Mouse (Mus musculus): ENCODE data around the gene Maml3. TPM values are rescaled to one million over a fixed set of nuclear protein-coding genes. Genes with fewer than 3 reads are reported as not detected.

Gene Maml3
- polyA plus RNA-seq, 1 experiment from 2014 or later: 3.6 TPM

DNA sequence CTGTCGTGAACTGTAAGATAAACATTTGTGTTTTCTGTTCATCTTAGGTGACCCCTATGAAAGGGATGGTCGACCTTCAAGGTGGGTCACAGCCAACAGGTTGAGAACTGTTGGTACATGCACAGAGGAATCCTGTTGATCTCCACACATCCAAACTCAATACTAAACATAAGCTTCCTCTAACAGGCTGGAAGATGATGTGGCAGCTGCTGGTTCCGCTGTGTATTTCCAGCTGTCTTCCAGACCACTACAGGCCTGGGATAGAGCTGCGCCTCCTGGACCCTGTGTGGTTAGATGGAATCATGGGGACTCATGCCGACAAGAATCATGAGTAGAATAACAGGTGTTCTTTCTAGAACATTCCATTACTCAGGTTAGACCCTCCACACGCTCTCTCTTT lies 101.2 kb downstream of the Maml3 start:
- H3K36me3 ChIP-seq: no peaks in the 10 kb centered on the region
- no peaks in the 10 kb centered on the region for H3K9me3 ChIP-seq
- H3K4me1 ChIP-seq: peaks cover 31% of the 10 kb centered on the region
- 93% methylated on average over 6 of the region's 6 CpGs for WGBS
- no peaks in the 10 kb centered on the region for H3K27me3 ChIP-seq (ENCODE audit: insufficient read depth, poor library complexity, severe bottlenecking)
- no peak for DNase-seq (ENCODE audit: low spot score)
- H3K27ac ChIP-seq: no peak overlapping the region
- no peak overlapping the region for H3K4me3 ChIP-seq

DNA sequence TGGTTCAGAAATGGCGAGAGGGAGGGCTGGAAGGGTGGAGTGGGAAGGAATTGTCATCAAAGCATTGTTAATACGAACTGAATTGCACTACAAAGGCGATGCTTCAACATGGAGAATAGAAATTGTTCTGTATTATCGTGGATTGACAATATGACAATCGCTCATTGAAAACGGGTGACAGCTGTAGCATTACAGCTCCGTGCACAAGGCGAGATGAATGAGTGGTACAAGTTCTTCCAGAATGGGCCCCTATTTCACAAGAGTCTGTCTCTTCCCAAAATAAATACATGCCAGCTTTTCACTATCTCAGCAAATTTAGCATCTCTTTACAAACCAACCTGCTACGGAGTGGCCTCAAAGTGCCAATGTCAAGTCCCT lies 103.4 kb downstream of the Maml3 start:
- H3K4me1 ChIP-seq: peaks cover 34% of the 10 kb centered on the region
- no peaks in the 10 kb centered on the region for H3K9me3 ChIP-seq
- no peaks in the 10 kb centered on the region for H3K36me3 ChIP-seq
- DNase-seq (ENCODE audit: low spot score): no peak
- 91% methylated on average over 9 of the region's 9 CpGs for WGBS
- H3K27ac ChIP-seq: no peak overlapping the region
- no peak overlapping the region for H3K4me3 ChIP-seq
- H3K27me3 ChIP-seq (ENCODE audit: insufficient read depth, poor library complexity, severe bottlenecking): no peaks in the 10 kb centered on the region

DNA sequence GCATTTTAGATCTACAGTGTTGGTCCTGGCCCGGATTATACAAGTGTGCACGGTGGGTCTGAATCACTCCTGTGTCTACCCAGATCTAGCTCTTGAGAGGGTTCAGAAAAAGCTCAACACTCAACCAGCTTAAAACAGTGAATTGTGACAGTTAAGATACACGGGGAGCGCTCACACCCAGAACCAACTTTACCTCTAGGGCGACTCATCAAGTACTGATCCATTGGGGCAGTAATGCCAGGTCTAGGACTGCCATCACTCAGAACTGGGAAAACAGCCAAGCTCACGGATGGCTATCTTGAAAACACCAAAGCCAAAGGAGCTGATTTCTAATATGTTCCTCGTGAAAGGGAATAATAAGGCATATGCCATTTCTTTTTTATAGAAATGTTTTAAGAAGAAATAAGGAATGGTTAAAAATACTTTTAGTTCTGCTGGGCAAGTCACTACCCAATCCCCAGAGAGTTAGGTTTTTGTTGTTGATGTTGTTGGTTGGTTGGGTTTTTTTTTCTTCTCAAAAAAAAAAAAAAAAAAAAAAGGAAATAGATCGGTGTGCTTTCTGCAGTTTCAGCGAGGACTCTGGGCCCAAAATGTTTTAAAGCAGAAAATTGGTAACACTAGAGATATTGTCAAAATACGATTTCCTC lies 103.9 kb downstream of the Maml3 start:
- peaks cover 31% of the 10 kb centered on the region for H3K4me1 ChIP-seq
- no peaks in the 10 kb centered on the region for H3K27me3 ChIP-seq (ENCODE audit: insufficient read depth, poor library complexity, severe bottlenecking)
- no peaks in the 10 kb centered on the region for H3K9me3 ChIP-seq
- no peak overlapping the region for H3K27ac ChIP-seq
- no peak overlapping the region for H3K4me3 ChIP-seq
- 86% methylated on average over 10 of the region's 10 CpGs for WGBS
- DNase-seq (ENCODE audit: low spot score): no peak
- H3K36me3 ChIP-seq: no peaks in the 10 kb centered on the region

DNA sequence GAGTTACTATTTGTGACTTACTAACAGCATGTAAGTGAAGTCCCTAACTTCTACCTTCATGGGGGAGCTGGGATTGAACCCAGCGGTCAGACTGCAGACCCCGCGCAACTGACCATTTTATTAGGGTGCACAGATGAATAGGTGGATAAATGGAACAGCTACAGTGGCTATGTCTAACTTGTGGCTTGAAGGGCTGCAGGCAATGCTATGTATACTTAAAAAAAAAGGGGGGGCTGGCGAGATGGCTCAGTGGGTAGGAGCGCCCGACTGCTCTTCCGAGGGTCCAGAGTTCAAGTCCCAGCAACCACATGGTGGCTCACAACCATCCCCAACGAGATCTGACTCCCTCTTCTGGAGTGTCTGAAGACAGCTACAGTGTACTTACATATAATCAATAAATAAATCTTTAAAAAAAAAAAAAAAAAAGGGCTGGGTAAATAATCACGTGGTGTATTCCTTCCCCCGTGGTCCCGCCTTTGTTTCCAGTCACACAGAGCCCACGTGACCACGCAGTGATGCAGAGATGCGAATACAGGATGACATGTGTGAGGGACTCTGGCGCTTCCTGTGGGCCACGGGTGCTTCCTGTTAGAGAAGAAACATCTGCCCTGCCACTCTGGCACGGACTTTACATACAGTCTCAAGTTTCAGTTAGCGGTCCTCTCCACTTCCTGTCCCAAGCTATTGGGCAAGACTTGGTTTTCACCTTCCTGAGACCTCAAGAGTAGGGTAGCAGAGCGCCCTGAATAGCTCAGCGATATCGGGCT lies 105.0 kb downstream of the Maml3 start:
- H3K4me1 ChIP-seq: peaks cover 22% of the 10 kb centered on the region
- DNase-seq (ENCODE audit: low spot score): no peak
- no peak overlapping the region for H3K4me3 ChIP-seq
- no peak overlapping the region for H3K27ac ChIP-seq
- H3K27me3 ChIP-seq (ENCODE audit: insufficient read depth, poor library complexity, severe bottlenecking): no peaks in the 10 kb centered on the region
- H3K36me3 ChIP-seq: no peaks in the 10 kb centered on the region
- no peaks in the 10 kb centered on the region for H3K9me3 ChIP-seq
- 80% methylated on average over 21 of the region's 21 CpGs for WGBS

DNA sequence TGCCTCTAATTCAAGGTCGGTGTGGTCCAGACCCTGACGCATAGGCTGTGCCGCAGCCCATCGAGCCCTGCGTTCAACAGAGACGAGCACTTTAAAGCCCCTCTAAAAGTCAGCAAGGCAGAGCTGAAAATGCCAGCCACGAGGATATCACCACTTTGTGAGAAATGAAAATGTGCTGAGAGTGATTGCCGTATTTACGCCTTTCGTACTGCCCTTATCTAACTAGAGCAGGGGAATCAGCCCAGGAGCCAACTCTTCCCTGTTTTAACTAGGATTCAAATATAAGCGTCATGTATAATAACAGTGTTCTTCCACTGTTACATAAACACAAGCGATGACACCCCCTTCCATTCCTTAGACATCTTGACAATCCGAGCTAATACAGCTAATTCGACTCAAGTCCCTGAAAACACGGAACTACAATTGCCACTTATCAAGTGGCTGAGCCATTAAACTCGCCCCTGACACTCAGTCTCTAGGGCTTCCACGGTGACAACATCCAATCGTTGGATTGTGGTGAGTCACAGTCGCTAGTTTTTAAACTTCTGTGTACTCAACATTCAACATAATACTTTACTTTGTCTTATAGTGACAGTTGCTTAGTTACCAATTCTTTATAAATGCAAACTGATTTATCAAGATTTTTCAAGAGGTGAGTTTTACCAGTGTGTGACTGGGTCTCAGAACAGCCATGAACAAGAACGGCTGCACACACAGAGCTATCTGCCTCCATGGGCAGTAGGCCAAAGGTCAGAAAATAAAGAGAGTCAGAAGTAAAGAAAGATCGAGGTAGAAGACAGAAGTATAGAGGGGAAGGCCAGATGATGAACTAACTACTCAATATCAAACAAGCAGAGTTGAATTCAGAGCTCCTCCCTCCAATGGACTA lies 106.1 kb downstream of the Maml3 start:
- no peaks in the 10 kb centered on the region for H3K9me3 ChIP-seq
- H3K27me3 ChIP-seq (ENCODE audit: insufficient read depth, poor library complexity, severe bottlenecking): no peaks in the 10 kb centered on the region
- 70% methylated on average over 21 of the region's 21 CpGs for WGBS
- DNase-seq (ENCODE audit: low spot score): no peak
- 0 out of 2 replicates have a peak overlapping the region, but pooled peaks have one; percentile 16 for H3K27ac ChIP-seq
- H3K4me1 ChIP-seq: peaks cover 25% of the 10 kb centered on the region
- H3K36me3 ChIP-seq: no peaks in the 10 kb centered on the region
- H3K4me3 ChIP-seq: no peak overlapping the region

DNA sequence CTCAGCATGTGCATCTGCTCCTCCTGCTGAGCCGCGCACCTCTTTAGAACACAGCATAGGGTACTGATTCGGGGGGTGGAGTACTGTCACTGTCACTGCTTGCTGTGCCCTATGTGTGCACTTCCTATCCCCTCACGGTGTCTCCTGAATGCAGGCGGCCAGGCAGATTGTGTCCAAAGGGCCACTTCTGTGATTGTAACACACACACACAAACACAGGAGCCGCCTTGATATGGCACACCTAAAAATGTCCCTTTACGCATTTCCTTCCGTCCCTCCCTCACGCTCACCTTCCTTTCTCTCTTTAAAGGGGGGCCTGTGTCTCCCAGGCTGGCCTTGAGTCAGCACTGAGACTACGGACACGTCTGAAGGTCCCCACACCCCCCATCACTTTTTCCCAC lies 107.3 kb downstream of the Maml3 start:
- Histone ChIP-seq H3K27ac (0 out of 2 replicates have a peak overlapping the region, but pooled peaks have one; percentile 42), H3K4me1 (peaks cover 20% of the 10 kb centered on the region), H3K4me3 (no peak overlapping the region), H3K9me3 (no peaks in the 10 kb centered on the region), H3K36me3 (no peaks in the 10 kb centered on the region), H3K27me3 (ENCODE audit: insufficient read depth, poor library complexity, severe bottlenecking) (no peaks in the 10 kb centered on the region)
- 75% methylated on average over 11 of the region's 11 CpGs for WGBS
- no peak for DNase-seq (ENCODE audit: low spot score)

DNA sequence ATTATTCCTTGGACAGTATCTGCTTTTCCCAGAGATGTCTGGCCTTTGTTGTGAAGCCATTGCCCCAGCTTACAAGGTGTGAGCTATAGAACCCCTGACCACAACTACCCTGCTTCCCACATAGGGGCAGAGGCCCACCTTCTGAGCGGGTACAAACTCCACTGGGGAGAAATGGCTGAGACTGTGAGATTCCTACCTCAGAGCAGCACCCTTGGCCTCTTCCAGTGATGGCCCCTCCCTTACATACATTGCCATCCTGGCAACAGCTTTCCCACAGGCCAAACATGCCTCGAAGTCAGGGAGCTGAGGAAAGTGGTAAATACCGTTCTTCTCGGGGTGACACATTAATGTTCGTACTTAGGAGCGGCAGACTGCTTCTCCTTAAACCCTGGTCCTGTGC lies 118.4 kb downstream of the Maml3 start:
- DNase-seq (ENCODE audit: low spot score): no peak
- 74% methylated on average over 6 of the region's 6 CpGs for WGBS
- no peaks in the 10 kb centered on the region for H3K27me3 ChIP-seq (ENCODE audit: insufficient read depth, poor library complexity, severe bottlenecking)
- H3K36me3 ChIP-seq: no peaks in the 10 kb centered on the region
- no peak overlapping the region for H3K27ac ChIP-seq
- H3K4me1 ChIP-seq: no peaks in the 10 kb centered on the region
- H3K9me3 ChIP-seq: no peaks in the 10 kb centered on the region
- no peak overlapping the region for H3K4me3 ChIP-seq

DNA sequence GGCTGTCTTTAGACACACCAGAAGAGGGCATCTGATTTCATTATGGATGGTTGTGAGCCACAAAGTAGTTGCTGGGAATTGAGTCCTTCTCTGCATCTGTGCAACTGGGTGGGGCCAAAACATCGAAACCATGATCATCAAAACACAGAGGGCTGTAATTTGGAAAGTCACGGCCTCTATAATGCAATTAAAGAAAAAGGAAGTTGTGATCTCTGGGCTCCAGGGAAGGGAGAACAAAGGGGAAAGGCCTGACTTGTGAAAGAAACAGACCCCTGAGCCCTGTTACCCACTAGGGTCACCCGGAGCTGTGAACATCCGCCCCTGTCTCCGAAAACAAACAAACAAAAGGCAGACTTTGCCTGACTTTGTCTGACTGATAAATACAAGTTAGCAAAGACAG lies 123.4 kb downstream of the Maml3 start:
- Histone ChIP-seq H3K27ac (no peak overlapping the region), H3K36me3 (no peaks in the 10 kb centered on the region), H3K4me3 (no peak overlapping the region), H3K27me3 (ENCODE audit: insufficient read depth, poor library complexity, severe bottlenecking) (no peaks in the 10 kb centered on the region), H3K4me1 (no peaks in the 10 kb centered on the region), H3K9me3 (no peaks in the 10 kb centered on the region)
- DNase-seq (ENCODE audit: low spot score): no peak
- WGBS: 65% methylated on average over 5 of the region's 5 CpGs

DNA sequence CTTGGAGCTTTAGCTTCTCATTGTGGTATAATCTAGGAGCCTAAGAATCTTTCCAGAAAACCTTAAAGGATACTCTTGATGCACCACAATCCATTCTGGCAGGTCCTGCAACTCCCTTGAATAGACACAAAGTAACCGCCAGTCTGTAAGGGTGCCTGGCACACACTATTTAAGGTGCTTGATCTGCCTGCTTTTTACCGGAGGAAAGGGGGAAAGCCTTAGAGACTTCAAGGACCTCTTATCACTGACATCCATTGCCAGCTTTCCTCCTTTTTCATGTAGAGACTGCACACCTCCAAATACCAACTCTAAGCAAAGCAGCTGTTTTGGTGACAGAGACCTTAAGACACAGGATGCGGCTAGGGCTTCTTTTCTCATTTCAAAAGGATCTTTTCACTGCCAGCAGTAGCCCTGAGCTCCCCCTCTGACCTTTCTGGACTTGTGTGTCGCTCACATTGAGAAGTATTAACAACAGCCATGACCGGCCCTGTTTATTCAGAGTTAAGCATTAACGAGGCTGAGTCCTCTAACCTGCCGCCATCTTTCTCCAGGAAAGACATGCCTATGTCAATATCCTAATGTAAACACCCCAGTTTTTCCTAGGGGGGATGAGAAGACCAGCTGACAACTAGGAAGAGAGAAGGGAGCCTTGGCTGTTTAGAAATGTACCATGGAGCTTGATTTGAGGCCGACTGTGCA lies 127.1 kb downstream of the Maml3 start:
- Histone ChIP-seq H3K9me3 (no peaks in the 10 kb centered on the region), H3K4me3 (no peak overlapping the region), H3K36me3 (no peaks in the 10 kb centered on the region), H3K27me3 (ENCODE audit: insufficient read depth, poor library complexity, severe bottlenecking) (no peaks in the 10 kb centered on the region), H3K4me1 (0 out of 2 replicates have a peak, but pooled peaks cover 3% of the 10 kb centered on the region), H3K27ac (no peak overlapping the region)
- 70% methylated on average over 8 of the region's 8 CpGs for WGBS
- DNase-seq (ENCODE audit: low spot score): no peak

DNA sequence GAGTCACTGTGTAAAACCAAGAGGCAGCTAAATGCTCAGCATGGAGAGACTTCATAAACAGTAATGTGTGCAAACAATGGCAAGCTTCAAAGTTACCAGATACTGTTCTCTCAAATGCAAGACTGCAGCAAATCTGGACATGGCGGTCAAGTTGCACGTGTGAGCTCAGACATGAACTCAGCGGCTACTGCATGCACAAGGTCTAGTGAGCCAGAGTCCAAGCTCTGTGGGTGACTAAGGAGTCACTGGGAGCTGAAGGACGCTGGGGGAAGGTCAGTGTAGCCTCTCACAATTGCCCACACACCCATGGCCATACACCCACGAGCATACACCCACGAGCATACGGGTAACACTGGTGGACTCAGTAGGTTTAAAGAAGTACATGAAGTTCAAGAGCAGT lies 130.3 kb downstream of the Maml3 start:
- 85% methylated on average over 7 of the region's 7 CpGs for WGBS
- Histone ChIP-seq H3K9me3 (no peaks in the 10 kb centered on the region), H3K27ac (no peak overlapping the region), H3K4me3 (no peak overlapping the region), H3K36me3 (no peaks in the 10 kb centered on the region), H3K4me1 (peaks cover 9% of the 10 kb centered on the region), H3K27me3 (ENCODE audit: insufficient read depth, poor library complexity, severe bottlenecking) (no peaks in the 10 kb centered on the region)
- DNase-seq (ENCODE audit: low spot score): no peak

DNA sequence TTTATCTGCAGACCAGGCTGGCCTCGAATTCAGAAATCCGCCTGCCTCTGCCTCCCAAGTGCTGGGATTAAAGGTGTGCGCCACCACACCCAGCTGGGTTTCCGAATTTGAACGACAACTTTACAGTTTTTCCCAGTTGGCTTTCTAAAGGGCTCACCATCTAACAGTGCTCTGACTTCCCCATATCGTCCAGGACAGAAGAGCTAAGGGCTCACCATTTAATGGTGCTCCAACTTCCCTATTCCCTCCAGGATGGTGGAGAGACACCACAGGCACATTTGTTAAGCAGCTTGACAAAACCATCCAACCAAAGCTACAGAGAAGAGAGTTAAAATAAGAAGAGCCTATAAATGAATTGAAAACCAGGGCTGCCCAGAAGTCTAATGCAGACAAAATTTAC lies 130.7 kb downstream of the Maml3 start:
- 88% methylated on average over 6 of the region's 6 CpGs for WGBS
- peaks cover 9% of the 10 kb centered on the region for H3K4me1 ChIP-seq

DNA sequence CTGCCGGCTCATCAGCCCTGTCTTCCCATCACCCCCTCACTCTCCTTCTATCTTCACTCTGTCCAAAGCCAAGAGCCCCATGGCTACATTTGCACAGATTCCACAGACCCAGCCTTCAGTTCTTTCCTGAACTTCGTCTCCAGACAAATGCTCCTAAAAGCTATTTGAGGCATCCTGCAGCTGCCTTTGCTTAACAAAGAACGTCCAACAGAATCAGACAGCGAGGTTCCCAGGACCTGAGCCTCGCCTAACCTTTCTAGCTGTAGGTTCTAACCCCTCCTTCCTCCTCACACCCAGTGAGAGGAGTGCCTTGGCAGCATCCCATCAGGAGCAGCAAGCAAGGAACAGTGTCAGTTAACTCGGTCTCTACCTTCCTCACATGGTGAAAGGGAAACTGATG lies 132.3 kb downstream of the Maml3 start:
- 70% methylated on average over 6 of the region's 6 CpGs for WGBS
- Histone ChIP-seq H3K36me3 (no peaks in the 10 kb centered on the region), H3K27me3 (ENCODE audit: insufficient read depth, poor library complexity, severe bottlenecking) (no peaks in the 10 kb centered on the region), H3K4me1 (peaks cover 9% of the 10 kb centered on the region), H3K27ac (no peak overlapping the region), H3K4me3 (no peak overlapping the region), H3K9me3 (no peaks in the 10 kb centered on the region)
- no peak for DNase-seq (ENCODE audit: low spot score)

More for the DNA sequence above, 130.7 kb downstream of the Maml3 start:
- Histone ChIP-seq H3K4me3 (no peak overlapping the region), H3K9me3 (no peaks in the 10 kb centered on the region), H3K27me3 (ENCODE audit: insufficient read depth, poor library complexity, severe bottlenecking) (no peaks in the 10 kb centered on the region), H3K27ac (no peak overlapping the region), H3K36me3 (no peaks in the 10 kb centered on the region)
- DNase-seq (ENCODE audit: low spot score): no peak
